Mouse (Mus musculus) testis, postnatal 14 days (tissue): ENCODE results near the gene Six1.
A peak's percentile ranks its signal among the peaks of the same experiment; 100 is the strongest.
"Not testable (repeated sequence)": the region's sequence is repeated elsewhere in the genome, so short reads cannot be mapped to it uniquely, and the experiment has no call there.

Experiments
- DNase-seq: peaks from one replicate; pipeline ENCODE4 v3.0.0; 2021; ENCODE audit warnings: low spot score

Six1 gene

GRCm38 (mm10) chr12:73053668-73054241 lies at the start of gene Six1:
Gene Six1 (minus strand): TSS chr12:73053887.
- DNase-seq, result peak; percentile 63

- no peak for DNase-seq
Observed at GRCm38 (mm10) chr12:73098593-73098992, 44.9 kb upstream of the Six1 start.

- DNase-seq, result not testable (repeated sequence)
Observed at GRCm38 (mm10) chr12:73096177-73096576, 42.5 kb upstream of the Six1 start.

- DNase-seq, result no peak
Observed at GRCm38 (mm10) chr12:73094605-73095004, 40.9 kb upstream of the Six1 start.

- no peak for DNase-seq
Observed at GRCm38 (mm10) chr12:73094189-73094588, 40.5 kb upstream of the Six1 start.

GRCm38 (mm10) chr12:73090672-73091335 lies 37.1 kb upstream of the Six1 start:
- no peak for DNase-seq

- DNase-seq, result no peak
Observed at GRCm38 (mm10) chr12:73088911-73089310, 35.2 kb upstream of the Six1 start.

GRCm38 (mm10) chr12:73088500-73088899 lies 34.8 kb upstream of the Six1 start:
- no peak for DNase-seq

GRCm38 (mm10) chr12:73087086-73087485 lies 33.4 kb upstream of the Six1 start:
- no peak for DNase-seq

GRCm38 (mm10) chr12:73085739-73086630 lies 32.3 kb upstream of the Six1 start:
- no peak for DNase-seq

- DNase-seq, result no peak
Observed at GRCm38 (mm10) chr12:73083773-73084172, 30.1 kb upstream of the Six1 start.

GRCm38 (mm10) chr12:73081828-73082227 lies 28.1 kb upstream of the Six1 start:
- not testable (repeated sequence) for DNase-seq

GRCm38 (mm10) chr12:73060805-73061410 lies 7.2 kb upstream of the Six1 start:
- DNase-seq, result no peak

GRCm38 (mm10) chr12:73057492-73057891 lies 3.8 kb upstream of the Six1 start:
- no peak for DNase-seq

GRCm38 (mm10) chr12:73055451-73055850 lies 1.8 kb upstream of the Six1 start:
- DNase-seq, result no peak

GRCm38 (mm10) chr12:73054576-73055185 lies 994 bp upstream of the Six1 start:
- DNase-seq, result no peak

GRCm38 (mm10) chr12:73052651-73053591 lies 766 bp downstream of the Six1 start:
- DNase-seq, result no peak

GRCm38 (mm10) chr12:73052036-73052650 lies 1.5 kb downstream of the Six1 start:
- no peak for DNase-seq

GRCm38 (mm10) chr12:73050811-73051580 lies 2.7 kb downstream of the Six1 start:
- no peak for DNase-seq

- DNase-seq, result no peak
Observed at GRCm38 (mm10) chr12:73050305-73050704, 3.4 kb downstream of the Six1 start.
